Mouse (Mus musculus) macrophage (primary cell): ENCODE measurements around the gene Golph3. TPM values are rescaled to one million over a fixed set of nuclear protein-coding genes. Genes with fewer than 3 reads are reported as not detected.
A peak's percentile ranks its signal among the peaks of the same experiment; 100 is the strongest.

ENCODE experiments used
- H3K27ac ChIP-seq: fragments of 350-480 bp; formaldehyde crosslinking; 2 replicates; pipeline ENCODE4 v1.9.0; 2021
- H3K36me3 ChIP-seq: fragments of 350-480 bp; formaldehyde crosslinking; 2 replicates; pipeline ENCODE4 v1.9.0; 2021; ENCODE audit errors: inconsistent target
- H3K4me3 ChIP-seq: fragments of 350-480 bp; formaldehyde crosslinking; 2 replicates; pipeline ENCODE4 v1.9.0; 2021; ENCODE audit errors: inconsistent target
- H3K79me2 ChIP-seq: fragments of 350-480 bp; formaldehyde crosslinking; 2 replicates; pipeline ENCODE4 v1.9.0; 2021; ENCODE audit errors: inconsistent target
- WGBS: methylation state at CpG from one replicate; pipeline ENCODE4 v1.1.7; 2026; ENCODE audit warnings: inconsistent platforms; ENCODE audit not compliant: missing documents; 5-methylcytosine and 5-hydroxymethylcytosine counted together
- polyA plus RNA-seq: library from polyadenylated mRNA; stranded (reverse); fragments of 250-400 nt; gene quantifications from 3 replicates; pipeline ENCODE4 v1.2.4, GENCODE M21; 2018; ENCODE audit warnings: inconsistent platforms
- total RNA-seq, 78 experiments: library from RNA; depleted of rRNA; stranded (reverse); fragments of 250-400 nt; gene quantifications; 1 replicate in 9 of 78; 2 replicates in 24 of 78; 3 replicates in 43 of 78; 4 replicates in 2 of 78; pipeline ENCODE4 v1.2.4; 2018; ENCODE audit warnings: inconsistent platforms in 56 of 78

Golph3 gene
- 100 to 1,000 TPM in 8 of 26 experiments, 10 to 100 TPM in 18; 45.1 to 274 (median 82.7) TPM for total RNA-seq (2018; cell fraction: chromatin; rRNA removed)
- 100 to 1,000 TPM; 103 to 192 (median 119) TPM for total RNA-seq (2018; cell fraction: cytosol; rRNA removed)
- total RNA-seq (2018; cell fraction: nucleus; rRNA removed) = 100 to 1,000 TPM in 16 of 26 experiments, 10 to 100 TPM in 10; 77.4 to 227 (median 114) TPM
- 90.8 to 97.5 TPM (median 92.4 TPM) in 3 replicates for polyA plus RNA-seq

- WGBS = 1% methylated on average over 72 of the region's 74 CpGs
- Histone ChIP-seq H3K27ac (peak within 1 kb of the TSS; percentile 75), H3K36me3 (no peaks in the 10 kb centered on the region), H3K4me3 (peak within 1 kb of the TSS; percentile 89), H3K79me2 (peaks cover 44% of the 10 kb centered on the region)
Measured at GRCm38 (mm10) chr15:12321091-12321787, at the start of gene Golph3. TSS of gene Golph3 (plus strand) at chr15:12321450.

GRCm38 (mm10) chr15:12273325-12274052 is 47.8 kb upstream of the Golph3 start:
- H3K4me3 ChIP-seq = no peak overlapping the region
- peaks cover 19% of the 10 kb centered on the region; the same call in 1 of the 2 replicates for H3K36me3 ChIP-seq
- no peaks in the 10 kb centered on the region for H3K79me2 ChIP-seq
- no peak overlapping the region for H3K27ac ChIP-seq
- 60% methylated on average over 12 of the region's 12 CpGs for WGBS

DNA sequence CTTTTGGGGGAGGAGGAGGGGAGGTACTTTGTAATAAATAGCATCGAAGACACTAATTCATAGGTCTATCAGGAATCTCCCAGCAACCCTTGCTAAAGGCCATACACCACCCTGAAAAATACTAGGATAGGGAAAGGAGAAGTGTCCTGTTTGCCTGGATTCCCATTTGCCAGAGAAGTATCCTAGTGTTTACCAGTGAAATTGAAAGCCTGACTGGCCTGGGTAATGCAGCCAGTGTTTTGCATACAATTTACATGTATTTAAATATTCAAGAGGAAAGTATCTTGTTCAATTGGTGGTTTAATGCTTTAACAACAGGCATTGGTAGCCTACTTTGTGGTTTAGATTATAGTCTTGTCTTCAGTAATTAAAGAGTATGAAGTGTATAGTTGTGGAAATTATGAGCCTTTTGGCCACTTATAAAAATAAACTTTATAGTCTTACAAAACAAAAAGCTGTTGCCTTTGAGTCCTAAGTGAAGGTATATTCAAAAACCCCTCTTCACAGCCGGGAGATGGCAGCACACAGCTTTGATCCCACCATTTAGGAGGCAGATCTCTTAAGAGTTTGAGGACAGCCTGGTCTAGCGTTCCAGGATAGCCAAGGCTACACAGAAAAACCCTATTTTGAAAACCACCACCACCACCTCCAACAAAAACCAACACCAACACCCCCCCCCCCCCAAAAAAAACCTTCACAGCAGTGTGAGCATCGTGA is 47.0 kb upstream of the Golph3 start:
- Histone ChIP-seq H3K79me2 (no peaks in the 10 kb centered on the region), H3K4me3 (no peak overlapping the region), H3K36me3 (peaks cover 13% of the 10 kb centered on the region; the same call in 1 of the 2 replicates), H3K27ac (no peak overlapping the region)
- 57% methylated on average over 4 of the region's 4 CpGs for WGBS

DNA sequence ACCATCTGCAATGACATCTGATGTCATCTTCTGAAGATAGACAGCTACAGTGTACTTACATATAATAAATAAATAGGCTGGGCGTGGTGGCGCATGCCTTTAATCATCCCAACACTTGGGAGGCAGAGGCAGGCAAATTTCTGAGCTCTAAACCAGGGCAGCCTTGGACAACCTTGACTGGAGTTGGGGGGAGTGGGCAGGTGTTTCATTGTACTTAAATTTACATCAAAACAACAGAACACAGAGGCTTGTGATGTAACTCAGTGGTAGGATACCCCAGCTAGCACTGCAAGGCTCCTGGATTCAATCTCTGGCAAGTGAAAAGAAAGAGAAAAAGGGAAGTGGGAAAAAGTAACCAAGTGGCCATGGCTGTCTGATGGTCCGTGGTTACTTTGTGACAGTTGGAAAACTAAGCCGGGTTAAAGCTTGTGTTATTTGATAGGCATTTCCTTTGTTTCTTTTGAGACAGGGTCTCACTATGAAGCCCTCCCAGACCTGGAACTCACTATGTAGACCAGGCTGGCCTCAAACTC is 46.1 kb upstream of the Golph3 start:
- Histone ChIP-seq H3K27ac (no peak overlapping the region), H3K79me2 (no peaks in the 10 kb centered on the region), H3K4me3 (no peak overlapping the region), H3K36me3 (peaks cover 9% of the 10 kb centered on the region; the same call in 1 of the 2 replicates)
- 50% methylated on average over 4 of the region's 4 CpGs for WGBS

DNA sequence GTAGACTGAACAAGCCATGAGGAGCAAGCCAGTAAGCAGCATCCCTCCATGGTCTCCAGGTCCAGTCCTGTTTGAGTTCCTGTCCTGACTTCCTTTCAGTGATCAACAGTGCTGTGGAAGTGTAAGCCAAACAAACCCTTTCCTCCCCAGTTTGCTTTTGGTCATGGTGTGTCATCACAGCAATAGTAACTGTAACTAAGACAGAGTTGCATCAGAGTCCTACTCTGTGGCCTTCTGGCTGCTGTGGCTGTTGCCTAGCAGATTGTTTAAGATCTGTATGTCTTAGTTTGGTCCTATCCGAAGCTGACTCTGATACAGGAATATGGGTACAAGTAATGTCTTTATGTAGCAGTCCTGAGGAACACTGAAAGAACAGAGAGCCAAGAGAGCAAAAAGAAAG is 41.4 kb upstream of the Golph3 start:
- Histone ChIP-seq H3K79me2 (no peaks in the 10 kb centered on the region), H3K36me3 (no peaks in the 10 kb centered on the region), H3K27ac (no peak overlapping the region), H3K4me3 (no peak overlapping the region)
- 78% methylated on average over 1 of the region's 1 CpGs for WGBS

GRCm38 (mm10) chr15:12284794-12285534 is 36.3 kb upstream of the Golph3 start:
- Histone ChIP-seq H3K36me3 (no peaks in the 10 kb centered on the region), H3K27ac (no peak overlapping the region), H3K79me2 (no peaks in the 10 kb centered on the region), H3K4me3 (no peak overlapping the region)
- WGBS = 69% methylated on average over 6 of the region's 6 CpGs

- no peaks in the 10 kb centered on the region for H3K79me2 ChIP-seq
- 89% methylated on average over 5 of the region's 5 CpGs for WGBS
- H3K27ac ChIP-seq = no peak overlapping the region
- no peak overlapping the region for H3K4me3 ChIP-seq
- no peaks in the 10 kb centered on the region for H3K36me3 ChIP-seq
Measured at GRCm38 (mm10) chr15:12285535-12285809, 35.8 kb upstream of the Golph3 start.

DNA sequence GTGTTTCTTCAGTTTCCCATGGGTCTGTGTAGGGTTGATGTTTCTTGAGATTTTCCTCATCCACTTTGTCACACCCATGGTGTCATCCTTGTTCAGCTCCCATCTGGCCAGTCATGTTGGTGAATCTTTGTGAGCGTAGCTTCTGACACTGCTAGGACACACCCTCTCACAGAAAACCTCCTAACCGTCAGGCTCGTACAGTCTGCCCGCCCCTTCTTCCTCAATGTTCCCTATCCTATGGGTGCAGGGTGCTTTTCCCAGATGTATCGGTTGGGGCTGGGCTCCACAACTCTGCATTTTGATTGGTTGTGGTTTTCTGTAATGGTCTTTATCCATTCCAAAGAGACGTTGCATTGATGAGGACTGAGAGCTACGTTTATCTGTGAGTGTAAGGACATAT is 30.9 kb upstream of the Golph3 start:
- Histone ChIP-seq H3K79me2 (no peaks in the 10 kb centered on the region), H3K4me3 (no peak overlapping the region), H3K36me3 (no peaks in the 10 kb centered on the region), H3K27ac (no peak overlapping the region)
- WGBS = 88% methylated on average over 5 of the region's 7 CpGs

DNA sequence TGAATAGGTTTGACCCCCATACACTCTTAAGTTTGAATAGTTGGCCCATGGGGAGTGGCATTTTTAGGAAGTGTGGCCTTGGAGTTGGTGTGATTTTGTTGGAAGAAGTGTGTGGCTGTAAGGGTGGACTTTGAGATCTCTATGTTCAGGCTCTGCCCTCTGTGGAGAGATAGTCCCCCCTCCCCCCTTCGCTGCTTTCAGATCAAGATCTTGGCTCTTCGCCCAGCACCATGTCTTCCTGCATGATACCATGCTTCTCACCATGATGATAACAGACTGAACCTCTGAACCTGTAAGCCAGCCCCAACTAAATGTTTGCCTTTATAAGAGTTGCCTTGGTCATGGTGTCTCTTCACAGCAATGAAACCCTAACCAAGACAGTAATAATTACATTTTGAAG is 29.5 kb upstream of the Golph3 start:
- H3K79me2 ChIP-seq = no peaks in the 10 kb centered on the region
- WGBS = 100% methylated on average over 1 of the region's 2 CpGs
- no peak overlapping the region for H3K4me3 ChIP-seq
- no peaks in the 10 kb centered on the region for H3K36me3 ChIP-seq
- no peak overlapping the region for H3K27ac ChIP-seq

GRCm38 (mm10) chr15:12296228-12296627 is 25.0 kb upstream of the Golph3 start:
- no peak overlapping the region for H3K27ac ChIP-seq
- no peaks in the 10 kb centered on the region for H3K36me3 ChIP-seq
- no peaks in the 10 kb centered on the region for H3K79me2 ChIP-seq
- 61% methylated on average over 2 of the region's 2 CpGs for WGBS
- no peak overlapping the region for H3K4me3 ChIP-seq

GRCm38 (mm10) chr15:12298231-12298737 is 23.0 kb upstream of the Golph3 start:
- Histone ChIP-seq H3K79me2 (no peaks in the 10 kb centered on the region), H3K36me3 (no peaks in the 10 kb centered on the region), H3K27ac (no peak overlapping the region), H3K4me3 (no peak overlapping the region)
- 66% methylated on average over 7 of the region's 7 CpGs for WGBS

GRCm38 (mm10) chr15:12301771-12302170 is 19.5 kb upstream of the Golph3 start:
- WGBS = 74% methylated on average over 3 of the region's 6 CpGs
- Histone ChIP-seq H3K36me3 (no peaks in the 10 kb centered on the region), H3K27ac (no peak overlapping the region), H3K79me2 (no peaks in the 10 kb centered on the region), H3K4me3 (no peak overlapping the region)

GRCm38 (mm10) chr15:12306188-12307071 is 14.8 kb upstream of the Golph3 start:
- Histone ChIP-seq H3K4me3 (no peak overlapping the region), H3K27ac (peak overlapping the region; percentile 86), H3K36me3 (no peaks in the 10 kb centered on the region), H3K79me2 (no peaks in the 10 kb centered on the region)
- 11% methylated on average over 8 of the region's 8 CpGs for WGBS
